Mouse (Mus musculus) liver, embryonic 13.5 days (tissue): Measurements from ENCODE around the gene Fam114a2. TPM values are rescaled to one million over a fixed set of nuclear protein-coding genes. Genes with fewer than 3 reads are reported as not detected.

Source experiments
- polyA plus RNA-seq: library from polyadenylated mRNA; unstranded; fragments of >200 nt; fragmentation: Nextera tagmentation; extraction: Ambion mirVana; gene quantifications from 2 replicates; pipeline ENCODE4 v1.2.1, GENCODE M21; 2015

The Fam114a2 gene
- polyA plus RNA-seq, 1 experiment from 2014 or later: 31.3 TPM

Other genes starting within 250 kb of the Fam114a2 start
- gene Mfap3, start within 50 bp of the Fam114a2 start, polyA plus RNA-seq: 13.2 and 17.6 TPM in 2 replicates
- 23.6 and 27.5 TPM in 2 replicates for gene Galnt10, start 126.8 kb upstream of the Fam114a2 start, polyA plus RNA-seq